Mouse (Mus musculus) induced T-regulatory cell, adult 2 months (primary cell): ENCODE data around the gene Zbtb18.

ENCODE experiments used
- DNase-seq: peaks from one replicate; pipeline ENCODE4 v3.0.0-alpha.2; 2012; ENCODE audit warnings: low read depth

The Zbtb18 gene

GRCm38 (mm10) chr1:177483612-177484011 is 41.5 kb downstream of the Zbtb18 start:
- DNase-seq: no peak

GRCm38 (mm10) chr1:177484280-177484679 is 42.1 kb downstream of the Zbtb18 start:
- DNase-seq: no peak

- no peak for DNase-seq
These were observed 42.5 kb downstream of the Zbtb18 start for GRCm38 (mm10) chr1:177484680-177485079.

GRCm38 (mm10) chr1:177489844-177490243 is 47.7 kb downstream of the Zbtb18 start:
- no peak for DNase-seq

DNA sequence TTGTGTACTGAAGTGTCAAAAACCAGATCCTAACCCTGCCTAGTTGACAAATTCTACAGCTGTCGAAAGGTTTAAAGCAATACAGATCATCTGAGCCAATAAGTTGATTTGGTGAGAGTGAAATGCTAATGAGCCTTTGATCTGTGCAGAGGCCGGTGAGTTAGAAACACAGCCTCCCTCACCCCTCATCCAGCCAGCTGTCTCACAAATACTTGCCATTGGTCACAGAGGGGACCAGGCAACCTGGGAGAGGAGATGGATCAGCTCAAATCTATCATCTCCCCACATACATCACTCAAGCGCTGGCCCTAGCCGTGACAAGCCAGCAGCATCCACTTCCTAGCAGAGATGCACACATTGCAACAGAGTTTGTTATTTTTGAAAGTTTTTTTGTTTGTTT is 48.7 kb downstream of the Zbtb18 start:
- DNase-seq: no peak

GRCm38 (mm10) chr1:177491280-177491679 is 49.1 kb downstream of the Zbtb18 start:
- DNase-seq: no peak

GRCm38 (mm10) chr1:177494306-177494705 is 52.2 kb downstream of the Zbtb18 start:
- DNase-seq: no peak

DNA sequence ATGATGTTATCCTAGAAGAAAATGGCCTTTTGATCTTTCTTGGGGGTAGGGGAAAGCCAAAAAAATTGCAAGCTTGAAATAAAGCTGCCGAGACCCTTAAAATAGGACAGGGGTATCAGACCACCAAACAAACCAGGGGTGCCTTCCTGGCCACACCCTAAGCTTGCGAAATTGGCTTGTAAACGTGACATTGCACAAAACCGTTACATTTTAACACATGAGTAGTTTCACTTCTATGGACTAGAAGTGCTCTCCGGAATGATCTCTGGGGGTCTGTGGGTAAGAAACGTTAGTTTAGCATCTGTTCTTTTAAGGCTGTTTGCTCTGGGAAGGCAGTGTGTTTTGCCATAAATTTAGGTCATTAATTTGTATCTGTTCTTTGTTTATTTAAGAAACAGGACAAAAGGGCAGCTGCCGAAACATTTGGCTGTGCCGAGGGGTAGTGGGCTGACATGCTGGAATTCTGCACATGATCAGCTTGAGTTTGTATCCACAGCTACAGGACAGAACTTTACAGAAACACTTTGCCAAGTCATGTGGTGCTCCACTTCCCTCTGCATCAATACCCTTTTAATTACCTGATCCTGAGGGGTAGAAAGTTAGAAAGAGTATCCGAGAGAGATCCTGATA is 52.9 kb downstream of the Zbtb18 start:
- no peak for DNase-seq
